Mouse (Mus musculus): Measurements from ENCODE around the gene Ripor3. TPM values are rescaled to one million over a fixed set of nuclear protein-coding genes. Genes with fewer than 3 reads are reported as not detected.
A peak's percentile ranks its signal among the peaks of the same experiment; 100 is the strongest.

The Ripor3 gene
- total and polyA plus RNA-seq, 2 experiments from 2014 or later: 0.45 to 1.0 TPM

- Histone ChIP-seq H3K9me3 (ENCODE audit: low read length) (no peaks in the 10 kb centered on the region), H3K27ac (no peak overlapping the region), H3K9ac (replicated peaks; ENCODE audit: low read length) (no peak overlapping the region), H3K4me2 (ENCODE audit: low read depth, low read length) (no peak overlapping the region), H3K4me3 (ENCODE audit: low read length) (no peak overlapping the region), H3K36me3 (ENCODE audit: insufficient read depth, low read length) (no peaks in the 10 kb centered on the region), H3K27me3 (ENCODE audit: insufficient read depth, low read length) (peaks cover 25% of the 10 kb centered on the region), H3K4me1 (ENCODE audit: insufficient read depth, low read length) (peaks cover 7% of the 10 kb centered on the region; the same call in 1 of the 2 replicates)
- DNase-seq (ENCODE audit: low spot score): no peak
- TF ChIP-seq CTCF (IDR thresholded peaks at IDR 0.05; ENCODE audit: low read depth): no peak
- no peak for ATAC-seq
- 89% methylated on average over 11 of the region's 11 CpGs for WGBS
These were observed 43.7 kb upstream of the Ripor3 start for GRCm38 (mm10) chr2:168054142-168054541.

GRCm38 (mm10) chr2:168052689-168053088 lies 42.3 kb upstream of the Ripor3 start:
- Histone ChIP-seq H3K9ac (replicated peaks; ENCODE audit: low read length) (no peak overlapping the region), H3K27me3 (ENCODE audit: insufficient read depth, low read length) (peaks cover 30% of the 10 kb centered on the region), H3K4me3 (ENCODE audit: low read length) (no peak overlapping the region), H3K27ac (no peak overlapping the region), H3K4me2 (ENCODE audit: low read depth, low read length) (no peak overlapping the region), H3K4me1 (ENCODE audit: insufficient read depth, low read length) (peaks cover 7% of the 10 kb centered on the region; the same call in 1 of the 2 replicates), H3K36me3 (ENCODE audit: insufficient read depth, low read length) (no peaks in the 10 kb centered on the region), H3K9me3 (ENCODE audit: low read length) (no peaks in the 10 kb centered on the region)
- DNase-seq (ENCODE audit: low spot score) (peak; percentile 33), ATAC-seq (no peak)
- 7% methylated on average over 2 of the region's 2 CpGs for WGBS
- TF ChIP-seq CTCF (IDR thresholded peaks at IDR 0.05; ENCODE audit: low read depth): peak; percentile 70

DNA sequence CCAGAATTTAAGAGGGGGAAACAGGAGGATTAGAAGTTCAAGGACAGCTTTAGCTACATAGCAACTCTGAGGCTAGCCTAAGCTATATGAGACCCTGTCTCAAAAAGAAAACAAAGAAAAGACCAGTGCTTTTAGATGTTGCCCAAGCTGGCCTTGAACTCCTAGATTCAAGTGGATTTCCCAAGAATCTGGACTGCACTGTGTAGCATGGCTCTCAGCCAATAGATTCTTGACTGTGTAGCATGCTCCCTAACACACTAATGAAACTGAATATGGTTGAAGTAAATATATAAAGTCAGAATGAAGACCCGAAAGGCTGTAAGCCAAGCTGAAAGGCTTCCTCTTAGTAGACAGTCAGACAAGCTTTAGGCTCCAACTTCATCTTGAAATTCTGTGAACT lies 41.7 kb upstream of the Ripor3 start:
- Histone ChIP-seq H3K27ac (no peak overlapping the region), H3K4me1 (ENCODE audit: insufficient read depth, low read length) (peaks cover 7% of the 10 kb centered on the region; the same call in 1 of the 2 replicates), H3K9ac (replicated peaks; ENCODE audit: low read length) (no peak overlapping the region), H3K27me3 (ENCODE audit: insufficient read depth, low read length) (peaks cover 30% of the 10 kb centered on the region), H3K4me2 (ENCODE audit: low read depth, low read length) (no peak overlapping the region), H3K4me3 (ENCODE audit: low read length) (no peak overlapping the region), H3K9me3 (ENCODE audit: low read length) (no peaks in the 10 kb centered on the region), H3K36me3 (ENCODE audit: insufficient read depth, low read length) (no peaks in the 10 kb centered on the region)
- ATAC-seq (no peak), DNase-seq (ENCODE audit: low spot score) (no peak)
- 94% methylated on average over 1 of the region's 1 CpGs for WGBS
- TF ChIP-seq CTCF (IDR thresholded peaks at IDR 0.05; ENCODE audit: low read depth): no peak

- Histone ChIP-seq H3K4me1 (ENCODE audit: insufficient read depth, low read length) (peaks cover 7% of the 10 kb centered on the region; the same call in 1 of the 2 replicates), H3K9ac (replicated peaks; ENCODE audit: low read length) (peak overlapping the region; percentile 14; the same call in 1 of the 2 replicates), H3K27ac (no peak overlapping the region), H3K4me2 (ENCODE audit: low read depth, low read length) (peak overlapping the region; percentile 70), H3K9me3 (ENCODE audit: low read length) (no peaks in the 10 kb centered on the region), H3K4me3 (ENCODE audit: low read length) (peak overlapping the region; percentile 40), H3K36me3 (ENCODE audit: insufficient read depth, low read length) (no peaks in the 10 kb centered on the region), H3K27me3 (ENCODE audit: insufficient read depth, low read length) (peaks cover 30% of the 10 kb centered on the region)
- 2% methylated on average over 50 of the region's 56 CpGs for WGBS
- no peak for DNase-seq (ENCODE audit: low spot score)
- TF ChIP-seq CTCF (IDR thresholded peaks at IDR 0.05; ENCODE audit: low read depth): no peak
- peak; percentile 25; the same call in 1 of the 2 replicates for ATAC-seq
These were observed 39.9 kb upstream of the Ripor3 start for GRCm38 (mm10) chr2:168050000-168050942.

- WGBS: 17% methylated on average over 16 of the region's 16 CpGs
- H3K9me3 ChIP-seq (ENCODE audit: low read length): no peaks in the 10 kb centered on the region
These were observed 38.7 kb upstream of the Ripor3 start for GRCm38 (mm10) chr2:168049002-168049635.

DNA sequence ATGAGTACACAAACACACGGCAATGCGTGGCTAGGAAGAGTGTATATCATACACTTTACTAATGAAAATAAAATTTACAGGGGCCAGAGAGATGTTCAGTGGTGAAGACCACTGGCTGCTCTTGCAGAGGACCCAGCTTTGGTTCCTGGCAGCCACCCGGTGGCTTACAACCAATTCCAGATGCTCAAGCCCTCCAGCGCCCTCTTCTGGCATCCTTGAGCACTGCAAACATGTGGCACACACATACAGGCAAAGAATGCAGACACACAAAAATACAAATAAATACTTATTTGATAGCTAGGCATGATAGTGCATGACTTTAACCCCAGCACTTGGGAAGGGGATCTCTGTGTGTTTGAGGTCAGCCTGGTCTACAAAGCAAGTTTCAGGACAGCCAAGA lies 36.0 kb upstream of the Ripor3 start:
- no peak for DNase-seq (ENCODE audit: low spot score)
- Histone ChIP-seq H3K4me3 (ENCODE audit: low read length) (no peak overlapping the region), H3K4me1 (ENCODE audit: insufficient read depth, low read length) (peaks cover 11% of the 10 kb centered on the region; the same call in 1 of the 2 replicates), H3K27me3 (ENCODE audit: insufficient read depth, low read length) (peaks cover 24% of the 10 kb centered on the region), H3K9ac (replicated peaks; ENCODE audit: low read length) (no peak overlapping the region), H3K9me3 (ENCODE audit: low read length) (no peaks in the 10 kb centered on the region), H3K27ac (no peak overlapping the region), H3K4me2 (ENCODE audit: low read depth, low read length) (no peak overlapping the region), H3K36me3 (ENCODE audit: insufficient read depth, low read length) (no peaks in the 10 kb centered on the region)
- TF ChIP-seq CTCF (IDR thresholded peaks at IDR 0.05; ENCODE audit: low read depth): peak; percentile 45
- WGBS: 72% methylated on average over 4 of the region's 4 CpGs
- no peak for ATAC-seq

More at GRCm38 (mm10) chr2:168049002-168049635, 38.7 kb upstream of the Ripor3 start:
- Histone ChIP-seq H3K4me2 (ENCODE audit: low read depth, low read length) (peak overlapping the region; percentile 70), H3K27ac (no peak overlapping the region), H3K9ac (replicated peaks; ENCODE audit: low read length) (no peak overlapping the region), H3K36me3 (ENCODE audit: insufficient read depth, low read length) (no peaks in the 10 kb centered on the region), H3K27me3 (ENCODE audit: insufficient read depth, low read length) (peaks cover 30% of the 10 kb centered on the region), H3K4me3 (ENCODE audit: low read length) (0 out of 2 replicates have a peak overlapping the region, but pooled peaks have one; percentile 40), H3K4me1 (ENCODE audit: insufficient read depth, low read length) (peaks cover 7% of the 10 kb centered on the region; the same call in 1 of the 2 replicates)
- DNase-seq (ENCODE audit: low spot score) (no peak), ATAC-seq (no peak)
- no peak for TF ChIP-seq CTCF (IDR thresholded peaks at IDR 0.05; ENCODE audit: low read depth)
